Mouse (Mus musculus) layer of hippocampus, adult 8-10 months (tissue): Measurements from ENCODE around the gene Acta1. TPM values are rescaled to one million over a fixed set of nuclear protein-coding genes. Genes with fewer than 3 reads are reported as not detected.

Source experiments
- DNase-seq, 2 experiments: peaks; one replicate each; pipeline ENCODE4 v3.0.0; 2022; ENCODE audit warnings: low spot score in 2 of 2
- total RNA-seq, 4 experiments: library from RNA; stranded (reverse); gene quantifications; 2 replicates each; pipeline ENCODE4 v1.2.4; 2022

Gene Acta1
- total RNA-seq, 4 experiments from 2014 or later = 5.7 to 9.3 (median 7.2) TPM

- DNase-seq = no peak
Observed at GRCm38 (mm10) chr8:123844341-123844740, 50.2 kb downstream of the Acta1 start.

- DNase-seq = no peak
Observed at GRCm38 (mm10) chr8:123842086-123842485, 52.5 kb downstream of the Acta1 start.

Other genes with a start within 250 kb of the Acta1 start
- 10 to 100 TPM; 37.6 to 57.0 (median 45.8) TPM for gene Rhou, start 240.8 kb downstream of the Acta1 start, total RNA-seq
- 10 to 100 TPM; 42.9 to 44.6 (median 43.4) TPM for gene Rab4a, start 88.8 kb downstream of the Acta1 start, total RNA-seq
- gene Ccsap, start 34.5 kb downstream of the Acta1 start, total RNA-seq = 10 to 100 TPM; 52.3 to 55.6 (median 53.4) TPM
- gene Nup133, start 54.5 kb upstream of the Acta1 start, total RNA-seq = 10 to 100 TPM; 23.0 to 24.4 (median 24.1) TPM
- gene Abcb10, start 88.4 kb upstream of the Acta1 start, total RNA-seq = 10 to 100 TPM; 17.6 to 20.3 (median 18.6) TPM
- 10 to 100 TPM; 20.2 to 22.4 (median 21.2) TPM for gene Taf5l, start 126.6 kb upstream of the Acta1 start, total RNA-seq
- 10 to 100 TPM; 11.1 to 13.8 (median 12.6) TPM for gene Urb2, start 126.8 kb upstream of the Acta1 start, total RNA-seq